Mouse (Mus musculus) c-Kit-positive CD71-positive TER-119-negative erythroid progenitor cells, embryonic 14.5 days (primary cell): ENCODE measurements around the gene Klra6.
"Not testable (repeated sequence)": the region's sequence is repeated elsewhere in the genome, so short reads cannot be mapped to it uniquely, and the experiment has no call there.

Source experiments
- DNase-seq: peaks from one replicate; pipeline ENCODE4 v3.0.0-alpha.2; 2013; ENCODE audit warnings: low read depth

Klra6 gene

DNA sequence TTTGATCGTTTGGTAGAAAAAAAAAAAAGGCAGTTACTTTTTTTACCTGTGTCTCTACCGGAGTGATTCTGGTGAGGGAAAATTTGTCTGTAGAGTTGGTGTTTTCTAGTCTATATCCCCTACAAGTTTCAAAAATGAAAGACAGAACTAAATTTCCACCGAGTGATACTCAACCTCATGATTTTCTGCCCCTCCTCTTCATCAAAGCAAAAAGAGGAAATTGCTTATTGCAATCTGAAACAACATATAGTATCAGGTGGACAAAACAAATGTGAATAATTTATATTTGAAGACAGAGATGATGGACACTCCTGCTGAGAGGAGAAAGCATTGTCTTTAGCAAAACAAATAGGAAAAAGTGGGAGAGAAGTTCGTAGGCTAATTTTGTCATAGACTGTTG is at the start of gene Klra6:
Gene Klra6 (minus strand): TSS at position 101 of the 400 bp plus-strand sequence.
- no peak for DNase-seq

DNA sequence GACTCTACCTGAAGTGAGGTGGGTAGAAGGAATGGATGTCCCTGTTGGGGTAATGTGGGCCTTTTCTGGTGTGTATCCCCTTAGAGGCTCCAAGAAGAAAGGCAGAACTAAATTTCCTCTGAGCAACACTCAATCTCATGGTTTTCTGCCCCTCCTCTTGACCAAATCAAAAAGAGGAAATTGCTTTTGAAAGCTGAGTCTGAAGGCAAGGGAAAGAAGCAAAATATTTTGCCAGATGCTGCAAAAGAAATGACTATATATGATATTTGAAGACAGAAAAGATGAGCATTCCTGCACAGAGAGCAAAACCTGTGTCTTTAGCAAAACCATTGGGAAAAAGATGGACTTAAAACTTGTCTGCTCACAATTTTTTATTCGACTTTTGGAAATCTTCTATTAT is 40.4 kb upstream of the Klra6 start, which contains the start of gene Klra4:
Gene Klra4 (minus strand): TSS at position 101 of the 400 bp plus-strand sequence.
- not testable (repeated sequence) for DNase-seq

DNA sequence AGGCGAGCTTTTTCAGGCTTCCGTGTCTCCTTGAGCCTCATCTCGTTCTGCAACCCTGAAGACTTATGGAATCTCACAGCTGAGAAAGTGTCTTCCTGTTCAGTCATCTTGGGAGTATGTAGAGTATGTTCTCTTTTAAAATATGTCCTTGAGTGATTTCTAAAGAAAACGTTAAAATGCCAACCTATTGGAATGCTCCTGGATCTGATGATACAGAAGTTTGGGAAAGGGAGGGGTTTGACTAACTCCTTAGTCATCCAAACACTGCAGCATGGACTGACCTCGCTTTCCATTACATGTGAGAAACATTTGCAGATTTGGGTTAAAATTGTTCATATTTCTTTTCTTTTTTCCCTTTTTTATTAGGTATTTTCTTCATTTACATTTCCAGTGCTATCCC is 38.4 kb upstream of the Klra6 start:
- DNase-seq: no peak

DNA sequence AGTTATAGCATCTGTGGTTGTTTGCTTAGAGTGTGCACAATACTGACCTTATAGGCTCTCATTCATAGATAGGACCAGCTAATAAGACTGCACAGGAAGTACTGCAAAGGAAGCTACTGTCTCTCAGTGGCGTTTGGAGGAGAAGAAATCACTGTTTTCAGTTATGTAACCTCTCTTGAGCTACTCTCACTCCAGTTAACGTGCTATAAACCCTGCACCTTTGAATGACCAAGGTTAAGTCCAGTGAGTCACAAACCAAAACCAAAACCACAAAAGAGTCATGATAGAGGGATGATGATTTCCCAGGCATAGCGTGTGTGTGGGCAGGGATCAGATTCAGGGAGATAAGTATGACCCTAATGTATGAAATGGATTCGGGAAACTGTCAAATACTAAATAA is 8.4 kb upstream of the Klra6 start:
- not testable (repeated sequence) for DNase-seq

DNA sequence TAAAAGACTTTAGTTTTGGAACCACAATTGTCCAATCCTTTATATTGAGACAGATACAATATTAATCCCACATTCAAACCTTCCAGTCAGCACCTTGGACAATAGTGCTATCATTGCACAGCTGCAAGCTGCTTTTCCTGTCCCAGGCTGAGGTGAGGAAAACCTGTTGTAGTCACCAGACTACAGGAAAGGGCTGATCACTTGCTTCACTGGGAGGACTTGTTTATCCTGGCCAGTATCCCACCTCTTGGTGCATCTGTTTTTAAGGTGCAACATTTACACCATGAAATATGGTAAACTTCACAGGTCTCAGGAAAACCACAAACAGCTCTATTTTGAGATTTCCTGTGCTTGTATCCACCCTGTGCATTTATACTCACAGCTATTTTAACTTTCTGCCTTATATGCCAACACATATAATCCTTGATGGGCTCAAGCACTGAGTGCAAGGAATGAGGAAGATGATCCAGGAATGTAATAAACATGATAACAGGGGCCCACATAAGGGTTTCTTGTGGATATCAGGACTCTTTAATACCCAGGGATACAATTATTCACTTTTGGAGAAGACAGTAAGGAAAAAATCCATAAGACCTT is 4.8 kb upstream of the Klra6 start:
- not testable (repeated sequence) for DNase-seq
